Mouse (Mus musculus): ENCODE data around the gene Col28a1.

DNA sequence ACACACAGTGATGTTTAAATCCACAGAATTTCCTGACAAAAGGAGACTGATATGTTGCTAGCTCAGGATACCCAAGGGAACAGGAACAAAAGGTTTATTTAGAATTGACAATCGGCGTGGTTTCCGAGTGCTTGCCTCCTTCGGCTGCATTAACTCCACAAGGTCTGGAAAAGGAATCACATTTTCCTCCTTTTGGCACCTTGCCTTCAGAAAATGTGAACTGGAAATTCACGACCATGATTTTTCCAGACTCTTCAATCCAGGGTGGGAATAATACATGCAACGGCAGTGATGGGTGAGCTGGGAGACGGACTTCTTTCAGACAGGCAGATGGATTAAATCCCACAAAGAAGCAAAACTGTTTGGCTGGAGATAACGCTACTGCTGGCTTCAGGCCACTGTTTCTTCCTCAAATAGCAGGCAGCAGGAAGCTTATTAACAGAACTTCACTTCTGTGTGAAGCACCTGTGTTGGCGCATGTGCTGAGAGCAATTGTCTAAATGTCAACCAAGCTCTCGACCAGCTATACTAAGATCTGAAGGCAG is 13.9 kb downstream of the Col28a1 start:
- no peak for TF ChIP-seq CTCF (IDR thresholded peaks at IDR 0.05; ENCODE audit: borderline replicate concordance, insufficient read depth, low read depth, low read length)
- no peak for TF ChIP-seq POLR2A (IDR thresholded peaks at IDR 0.05; ENCODE audit: borderline replicate concordance, insufficient read depth, low read length)
